Mouse (Mus musculus) frontal cortex, postnatal 10 days (tissue): ENCODE measurements around the gene Adprh.
A peak's percentile ranks its signal among the peaks of the same experiment; 100 is the strongest.

ENCODE experiments used
- DNase-seq, 2 experiments: peaks; one replicate each; pipeline ENCODE4 v3.0.0; 2022; ENCODE audit warnings: low spot score in 2 of 2, mixed read lengths in 1 of 2

The Adprh gene

GRCm38 (mm10) chr16:38442216-38442615 is 10.3 kb downstream of the Adprh start:
- DNase-seq = no peak

- no peak for DNase-seq
These were observed 10.9 kb downstream of the Adprh start for GRCm38 (mm10) chr16:38441611-38442010.

- DNase-seq = no peak
These were observed 12.1 kb downstream of the Adprh start for GRCm38 (mm10) chr16:38440403-38440802.

- no peak for DNase-seq
These were observed 13.3 kb downstream of the Adprh start for GRCm38 (mm10) chr16:38439190-38439589.

- DNase-seq = no peak
These were observed 18.2 kb downstream of the Adprh start for GRCm38 (mm10) chr16:38434295-38434795.

GRCm38 (mm10) chr16:38433514-38433913 is 19.0 kb downstream of the Adprh start:
- DNase-seq = no peak

- no peak for DNase-seq
These were observed 19.7 kb downstream of the Adprh start, which contains the start of gene Pla1a for GRCm38 (mm10) chr16:38432498-38433425. Gene Pla1a (minus strand): TSS chr16:38433145.

GRCm38 (mm10) chr16:38431446-38432185 is 20.9 kb downstream of the Adprh start:
- DNase-seq = no peak

GRCm38 (mm10) chr16:38425799-38426198 is 26.7 kb downstream of the Adprh start:
- DNase-seq = no peak

GRCm38 (mm10) chr16:38425374-38425773 is 27.1 kb downstream of the Adprh start:
- DNase-seq = no peak

GRCm38 (mm10) chr16:38414953-38415352 is 37.5 kb downstream of the Adprh start:
- DNase-seq = no peak

GRCm38 (mm10) chr16:38408416-38408815 is 44.1 kb downstream of the Adprh start:
- no peak for DNase-seq

- no peak for DNase-seq
These were observed 44.9 kb downstream of the Adprh start for GRCm38 (mm10) chr16:38407584-38407983.

- no peak for DNase-seq
These were observed 45.8 kb downstream of the Adprh start for GRCm38 (mm10) chr16:38406708-38407107.

- no peak for DNase-seq
These were observed 46.2 kb downstream of the Adprh start for GRCm38 (mm10) chr16:38406293-38406692.

GRCm38 (mm10) chr16:38403639-38404038 is 48.9 kb downstream of the Adprh start:
- DNase-seq = no peak

- no peak for DNase-seq
These were observed 51.0 kb downstream of the Adprh start for GRCm38 (mm10) chr16:38401468-38401867.

- DNase-seq = no peak
These were observed 52.1 kb downstream of the Adprh start for GRCm38 (mm10) chr16:38400311-38400960.

- peak; percentile 44 to 47 for DNase-seq
These were observed 52.8 kb downstream of the Adprh start for GRCm38 (mm10) chr16:38399531-38400231.

- no peak for DNase-seq
These were observed 53.4 kb downstream of the Adprh start for GRCm38 (mm10) chr16:38399076-38399475.

- no peak for DNase-seq
These were observed 54.2 kb downstream of the Adprh start for GRCm38 (mm10) chr16:38398266-38398665.
